ENCODE assay signal across 24 mouse cellular contexts in genomic region chr10:41464401-41464955, GRCm38 (mm10). TPM values are rescaled to one million over a fixed set of nuclear protein-coding genes. Genes with fewer than 3 reads are reported as not detected.
A peak's percentile ranks its signal among the peaks of the same experiment; 100 is the strongest.
DNase-seq lines count a peak whose midpoint lies in the region; ATAC-seq and TF ChIP-seq lines count a peak whose summit lies in the region.
"Had no signal": no experiment of that assay in that cellular context is flagged by ENCODE, and none has a peak within 500 bp of the region (broad histone marks: within the 10 kb centered on the region; RNA-seq: fewer than 3 reads in every experiment).

No protein-coding gene starts in this region.

- ATAC-seq in forebrain, embryonic 14.5 days, result no peak
- no peak for ATAC-seq in forebrain, embryonic 15.5 days (replicated peaks)
- 0 out of 2 replicates have a peak, but pooled peaks have one; percentile 30 for ATAC-seq in midbrain, embryonic 13.5 days
- ATAC-seq in midbrain, embryonic 16.5 days, result no peak; the same call in 1 of the 2 replicates
- ATAC-seq: activated CD4-positive, CD25-positive, alpha-beta regulatory T cell, adult 4 months; CD4-positive, CD25-positive, alpha-beta regulatory T cell, adult 4 months; inflammation-experienced regulatory T-cells, adult 6 months had no signal

- H3K36me3 ChIP-seq in forebrain, embryonic 14.5 days (ENCODE audit: control insufficient read depth, insufficient read depth, low read length), result peaks cover 37% of the 10 kb centered on the region
- H3K36me3 ChIP-seq in forebrain, embryonic 15.5 days, result peaks cover 28% of the 10 kb centered on the region
- H3K36me3 ChIP-seq in midbrain, embryonic 13.5 days, result peaks cover 64% of the 10 kb centered on the region
- H3K36me3 ChIP-seq in midbrain, embryonic 16.5 days (ENCODE audit: control insufficient read depth, insufficient read depth, low read length), result peaks cover 13% of the 10 kb centered on the region

- no peak overlapping the region for H3K4me3 ChIP-seq in forebrain, embryonic 14.5 days (ENCODE audit: low read depth, low read length)
- H3K4me3 ChIP-seq in forebrain, embryonic 15.5 days, result no peak overlapping the region
- no peak overlapping the region for H3K4me3 ChIP-seq in midbrain, embryonic 13.5 days (replicated peaks)
- no peak overlapping the region for H3K4me3 ChIP-seq in midbrain, embryonic 16.5 days (ENCODE audit: low read depth, low read length)
- no peak overlapping the region for H3K4me3 ChIP-seq in olfactory bulb, adult 2 months (ENCODE audit: insufficient read depth, low read depth, low read length)
- H3K4me3 ChIP-seq: forebrain, embryonic 10.5 days; gastrocnemius, adult 2 months; layer of hippocampus, adult 2 months; limb, embryonic 15.5 days; liver, embryonic 15.5 days; stomach, embryonic 15.5 days had no signal

- H3K27ac ChIP-seq in forebrain, embryonic 14.5 days (ENCODE audit: low read depth, low read length), result peak overlapping the region; percentile 27; the same call in 1 of the 2 replicates
- no peak overlapping the region for H3K27ac ChIP-seq in forebrain, embryonic 15.5 days (replicated peaks)
- H3K27ac ChIP-seq in midbrain, embryonic 13.5 days, result 0 out of 2 replicates have a peak overlapping the region, but pooled peaks have one; percentile 5
- no peak overlapping the region for H3K27ac ChIP-seq in midbrain, embryonic 16.5 days (ENCODE audit: low read length)
- peak overlapping the region; percentile 18 for H3K27ac ChIP-seq in olfactory bulb, adult 2 months (ENCODE audit: insufficient read depth, low read depth, low read length)
- H3K27ac ChIP-seq: forebrain, embryonic 10.5 days; gastrocnemius, adult 2 months; layer of hippocampus, adult 2 months; limb, embryonic 15.5 days; liver, embryonic 15.5 days; stomach, embryonic 15.5 days had no signal

- no peak overlapping the region for H3K9ac ChIP-seq in forebrain, embryonic 14.5 days (ENCODE audit: low read length)
- H3K9ac ChIP-seq in forebrain, embryonic 15.5 days (replicated peaks), result no peak overlapping the region
- no peak overlapping the region for H3K9ac ChIP-seq in midbrain, embryonic 13.5 days (replicated peaks)
- no peak overlapping the region for H3K9ac ChIP-seq in midbrain, embryonic 16.5 days (ENCODE audit: low read depth, low read length)
- H3K9ac ChIP-seq: limb, embryonic 15.5 days; liver, embryonic 15.5 days; stomach, embryonic 15.5 days had no signal

- H3K4me2 ChIP-seq in forebrain, embryonic 14.5 days (ENCODE audit: low read length), result no peak overlapping the region
- H3K4me2 ChIP-seq in forebrain, embryonic 15.5 days (replicated peaks), result no peak overlapping the region
- H3K4me2 ChIP-seq in midbrain, embryonic 13.5 days (replicated peaks), result no peak overlapping the region
- no peak overlapping the region for H3K4me2 ChIP-seq in midbrain, embryonic 16.5 days (ENCODE audit: low read length)
- H3K4me2 ChIP-seq: heart, embryonic 11.5 days; limb, embryonic 15.5 days; liver, embryonic 15.5 days; stomach, embryonic 15.5 days had no signal

- TF ChIP-seq CTCF in olfactory bulb, adult 2 months (IDR thresholded peaks at IDR 0.05; ENCODE audit: insufficient read depth, low read depth, low read length), result no peak

- no peaks in the 10 kb centered on the region for H3K9me3 ChIP-seq in forebrain, embryonic 14.5 days (replicated peaks; ENCODE audit: control insufficient read depth, low read length)
- no peaks in the 10 kb centered on the region for H3K9me3 ChIP-seq in forebrain, embryonic 15.5 days
- H3K9me3 ChIP-seq in midbrain, embryonic 13.5 days, result no peaks in the 10 kb centered on the region
- H3K9me3 ChIP-seq in midbrain, embryonic 16.5 days (replicated peaks; ENCODE audit: control insufficient read depth, low read length, poor library complexity, severe bottlenecking), result no peaks in the 10 kb centered on the region
- H3K9me3 ChIP-seq: forebrain, embryonic 10.5 days; limb, embryonic 15.5 days; liver, embryonic 15.5 days; stomach, embryonic 15.5 days had no signal

- no peaks in the 10 kb centered on the region for H3K27me3 ChIP-seq in forebrain, embryonic 14.5 days (replicated peaks; ENCODE audit: control insufficient read depth, insufficient read depth, low read length)
- no peaks in the 10 kb centered on the region for H3K27me3 ChIP-seq in forebrain, embryonic 15.5 days
- H3K27me3 ChIP-seq in midbrain, embryonic 13.5 days, result no peaks in the 10 kb centered on the region
- no peaks in the 10 kb centered on the region for H3K27me3 ChIP-seq in midbrain, embryonic 16.5 days (ENCODE audit: control insufficient read depth, insufficient read depth, low read depth, low read length)
- H3K27me3 ChIP-seq: limb, embryonic 15.5 days; liver, embryonic 15.5 days; stomach, embryonic 15.5 days had no signal

- no peaks in the 10 kb centered on the region for H3K4me1 ChIP-seq in forebrain, embryonic 14.5 days (ENCODE audit: control insufficient read depth, insufficient read depth, low read length)
- no peaks in the 10 kb centered on the region for H3K4me1 ChIP-seq in forebrain, embryonic 15.5 days
- H3K4me1 ChIP-seq in midbrain, embryonic 13.5 days (replicated peaks), result 0 out of 2 replicates have a peak, but pooled peaks cover 3% of the 10 kb centered on the region
- no peaks in the 10 kb centered on the region for H3K4me1 ChIP-seq in midbrain, embryonic 16.5 days (ENCODE audit: control insufficient read depth, insufficient read depth, low read length)
- H3K4me1 ChIP-seq in olfactory bulb, adult 2 months (ENCODE audit: control insufficient read depth, insufficient read depth, low read length), result peaks cover 14% of the 10 kb centered on the region
- H3K4me1 ChIP-seq: limb, embryonic 15.5 days; liver, embryonic 15.5 days; stomach, embryonic 15.5 days had no signal

- 50% methylated on average over 15 of the region's 15 CpGs for WGBS in forebrain, embryonic 14.5 days
- 50% methylated on average over 15 of the region's 15 CpGs for WGBS in forebrain, embryonic 15.5 days
- WGBS in midbrain, embryonic 13.5 days, result 39% methylated on average over 15 of the region's 15 CpGs
- WGBS in midbrain, embryonic 16.5 days, result 38% methylated on average over 15 of the region's 15 CpGs
- WGBS in olfactory bulb, adult 2 months, result 42% methylated on average over 15 of the region's 15 CpGs

- TF ChIP-seq POLR2A in olfactory bulb, adult 2 months (IDR thresholded peaks at IDR 0.05; ENCODE audit: insufficient read depth, low read depth, low read length), result no peak

- DNase-seq in forebrain, embryonic 14.5 days (ENCODE audit: low spot score), result no peak
- DNase-seq in ZHBTc4 (ENCODE audit: low read depth, low spot score), result peak; percentile 78
- DNase-seq in embryo, embryonic 11 days, result no peak
- DNase-seq: adrenal gland, postnatal 14 days; cerebellum, adult 18-20 months; cerebellum, postnatal 36 days; gastrocnemius, adult 2 months; heart, postnatal 10 days; kidney, adult 8-10 months; kidney, postnatal 14 days; thymus, adult 2 months had no signal

RNA-seq across cellular contexts. Expression of gene Mical1, which starts 11.6 kb away (rescaled TPM):
- 24.9 and 30.5 TPM in 2 replicates for polyA plus RNA-seq in forebrain, embryonic 14.5 days (2014; fragmentation: Nextera tagmentation; extraction: Ambion mirVana)
- polyA plus RNA-seq in forebrain, embryonic 15.5 days (2015; fragmentation: Nextera tagmentation; extraction: Ambion mirVana), result 39.9 and 42.0 TPM in 2 replicates
- 27.9 and 31.9 TPM in 2 replicates for polyA plus RNA-seq in midbrain, embryonic 13.5 days (2015; fragmentation: Nextera tagmentation; extraction: Ambion mirVana)
- polyA plus RNA-seq in midbrain, embryonic 16.5 days (2015; fragmentation: Nextera tagmentation; extraction: Ambion mirVana), result 23.2 and 24.6 TPM in 2 replicates
- not detected in 2 replicates for polyA plus RNA-seq in olfactory bulb, adult 2 months (2012; ENCODE audit: insufficient read depth, insufficient read length, low replicate concordance, missing spikeins)

RNA-seq across cellular contexts. Expression of gene Zbtb24, which starts 14.3 kb away (rescaled TPM):
- polyA plus RNA-seq in forebrain, embryonic 14.5 days (2014; fragmentation: Nextera tagmentation; extraction: Ambion mirVana), result 18.8 and 22.9 TPM in 2 replicates
- polyA plus RNA-seq in forebrain, embryonic 15.5 days (2015; fragmentation: Nextera tagmentation; extraction: Ambion mirVana), result 20.7 and 22.0 TPM in 2 replicates
- polyA plus RNA-seq in midbrain, embryonic 13.5 days (2015; fragmentation: Nextera tagmentation; extraction: Ambion mirVana), result 20.6 and 22.8 TPM in 2 replicates
- 19.3 and 20.0 TPM in 2 replicates for polyA plus RNA-seq in midbrain, embryonic 16.5 days (2015; fragmentation: Nextera tagmentation; extraction: Ambion mirVana)
- polyA plus RNA-seq in olfactory bulb, adult 2 months (2012; ENCODE audit: insufficient read depth, insufficient read length, low replicate concordance, missing spikeins), result not detected in 2 replicates

RNA-seq across cellular contexts. Expression of gene Smpd2, which starts 25.7 kb away (rescaled TPM):
- 37.0 and 40.7 TPM in 2 replicates for polyA plus RNA-seq in forebrain, embryonic 14.5 days (2014; fragmentation: Nextera tagmentation; extraction: Ambion mirVana)
- 36.6 and 38.2 TPM in 2 replicates for polyA plus RNA-seq in forebrain, embryonic 15.5 days (2015; fragmentation: Nextera tagmentation; extraction: Ambion mirVana)
- polyA plus RNA-seq in midbrain, embryonic 13.5 days (2015; fragmentation: Nextera tagmentation; extraction: Ambion mirVana), result 35.0 and 37.0 TPM in 2 replicates
- polyA plus RNA-seq in midbrain, embryonic 16.5 days (2015; fragmentation: Nextera tagmentation; extraction: Ambion mirVana), result 36.5 and 44.1 TPM in 2 replicates
- not detected in 2 replicates for polyA plus RNA-seq in olfactory bulb, adult 2 months (2012; ENCODE audit: insufficient read depth, insufficient read length, low replicate concordance, missing spikeins)

RNA-seq across cellular contexts. Expression of gene Ppil6, which starts 25.8 kb away (rescaled TPM):
- 2.0 and 2.7 TPM in 2 replicates for polyA plus RNA-seq in forebrain, embryonic 14.5 days (2014; fragmentation: Nextera tagmentation; extraction: Ambion mirVana)
- 1.5 and 3.3 TPM in 2 replicates for polyA plus RNA-seq in forebrain, embryonic 15.5 days (2015; fragmentation: Nextera tagmentation; extraction: Ambion mirVana)
- polyA plus RNA-seq in midbrain, embryonic 13.5 days (2015; fragmentation: Nextera tagmentation; extraction: Ambion mirVana), result 1.6 and 2.7 TPM in 2 replicates
- 4.0 and 4.1 TPM in 2 replicates for polyA plus RNA-seq in midbrain, embryonic 16.5 days (2015; fragmentation: Nextera tagmentation; extraction: Ambion mirVana)
- not detected in 2 replicates for polyA plus RNA-seq in olfactory bulb, adult 2 months (2012; ENCODE audit: insufficient read depth, insufficient read length, low replicate concordance, missing spikeins)
- polyA plus RNA-seq: CD4-positive, CD25-positive, alpha-beta regulatory T cell, adult 4 months; inflammation-experienced regulatory T-cells, adult 6 months had no signal

RNA-seq across cellular contexts. Expression of gene Cd164, which starts 54.7 kb away (rescaled TPM):
- polyA plus RNA-seq in forebrain, embryonic 14.5 days (2014; fragmentation: Nextera tagmentation; extraction: Ambion mirVana), result 84.8 and 89.1 TPM in 2 replicates
- polyA plus RNA-seq in forebrain, embryonic 15.5 days (2015; fragmentation: Nextera tagmentation; extraction: Ambion mirVana), result 64.6 and 69.0 TPM in 2 replicates
- polyA plus RNA-seq in midbrain, embryonic 13.5 days (2015; fragmentation: Nextera tagmentation; extraction: Ambion mirVana), result 51.3 and 56.5 TPM in 2 replicates
- polyA plus RNA-seq in midbrain, embryonic 16.5 days (2015; fragmentation: Nextera tagmentation; extraction: Ambion mirVana), result 44.7 and 48.8 TPM in 2 replicates
- 502 TPM in 1 of 2 replicates, not detected in the other for polyA plus RNA-seq in olfactory bulb, adult 2 months (2012; ENCODE audit: insufficient read depth, insufficient read length, low replicate concordance, missing spikeins)

Comparison
In these comparisons a context has a peak if more than half of its experiments do, and no peak if none do; other contexts are left out.
1. H3K27ac ChIP-seq: peak in forebrain, embryonic 14.5 days (single experiment), midbrain, embryonic 13.5 days (single experiment) and olfactory bulb, adult 2 months (single experiment); none in forebrain, embryonic 15.5 days (single experiment) and midbrain, embryonic 16.5 days (single experiment).